Mouse (Mus musculus): ENCODE data around the gene Mettl7b. TPM values are rescaled to one million over a fixed set of nuclear protein-coding genes. Genes with fewer than 3 reads are reported as not detected.

The Mettl7b gene
- total RNA-seq, 4 experiments from 2014 or later = not detected

DNA sequence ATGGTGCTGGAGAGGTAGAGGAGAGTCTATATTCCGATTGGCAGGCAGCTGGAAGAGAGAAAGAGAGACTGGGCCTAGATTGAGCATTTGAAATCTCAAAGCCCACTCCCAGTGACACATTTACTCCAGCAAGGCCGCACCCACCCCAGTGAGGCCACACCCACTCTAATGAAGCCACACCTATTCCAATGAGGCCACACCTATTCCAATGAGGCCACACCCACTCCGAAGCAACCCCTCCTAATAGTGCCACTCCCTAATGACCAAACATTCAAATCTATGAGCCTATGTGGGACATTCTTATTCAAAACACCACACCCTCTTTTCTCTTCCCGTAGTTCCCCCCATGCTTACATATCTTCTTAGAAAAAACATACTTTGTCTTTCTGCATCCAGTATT, 13.3 kb downstream of the Mettl7b start:
- DNase-seq (ENCODE audit: low spot score in 2 of 2) = no peak

GRCm38 (mm10) chr10:128945675-128946074, 15.1 kb downstream of the Mettl7b start:
- DNase-seq (ENCODE audit: low spot score in 2 of 2) = no peak

GRCm38 (mm10) chr10:128940475-128941061, 20.2 kb downstream of the Mettl7b start:
- no peak for DNase-seq (ENCODE audit: low spot score in 2 of 2)

GRCm38 (mm10) chr10:128938974-128939373, 21.8 kb downstream of the Mettl7b start:
- no peak for DNase-seq (ENCODE audit: low spot score in 2 of 2)

DNA sequence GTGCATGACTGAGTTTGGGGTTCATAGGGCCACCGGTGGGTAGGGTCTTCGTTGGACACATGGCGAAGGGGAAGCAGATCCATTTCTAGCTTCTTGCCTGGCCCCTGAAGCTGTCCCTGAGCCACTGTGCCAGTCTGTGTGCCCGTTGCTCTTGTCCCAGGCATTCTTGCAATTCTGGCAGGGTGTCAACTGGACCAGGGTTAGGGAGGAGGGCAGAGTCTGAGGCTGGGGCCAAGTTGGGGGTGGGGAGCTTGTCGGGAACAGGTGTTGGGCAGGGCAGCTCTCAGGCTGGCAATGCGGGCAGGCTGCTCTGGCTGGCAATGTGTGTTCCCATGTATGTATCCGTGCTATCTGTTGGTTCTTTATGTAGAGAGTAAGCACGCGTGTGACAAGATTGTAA, 22.3 kb downstream of the Mettl7b start:
- DNase-seq (ENCODE audit: low spot score in 2 of 2) = no peak

GRCm38 (mm10) chr10:128937756-128938390, 22.9 kb downstream of the Mettl7b start:
- DNase-seq (ENCODE audit: low spot score in 2 of 2) = no peak

DNA sequence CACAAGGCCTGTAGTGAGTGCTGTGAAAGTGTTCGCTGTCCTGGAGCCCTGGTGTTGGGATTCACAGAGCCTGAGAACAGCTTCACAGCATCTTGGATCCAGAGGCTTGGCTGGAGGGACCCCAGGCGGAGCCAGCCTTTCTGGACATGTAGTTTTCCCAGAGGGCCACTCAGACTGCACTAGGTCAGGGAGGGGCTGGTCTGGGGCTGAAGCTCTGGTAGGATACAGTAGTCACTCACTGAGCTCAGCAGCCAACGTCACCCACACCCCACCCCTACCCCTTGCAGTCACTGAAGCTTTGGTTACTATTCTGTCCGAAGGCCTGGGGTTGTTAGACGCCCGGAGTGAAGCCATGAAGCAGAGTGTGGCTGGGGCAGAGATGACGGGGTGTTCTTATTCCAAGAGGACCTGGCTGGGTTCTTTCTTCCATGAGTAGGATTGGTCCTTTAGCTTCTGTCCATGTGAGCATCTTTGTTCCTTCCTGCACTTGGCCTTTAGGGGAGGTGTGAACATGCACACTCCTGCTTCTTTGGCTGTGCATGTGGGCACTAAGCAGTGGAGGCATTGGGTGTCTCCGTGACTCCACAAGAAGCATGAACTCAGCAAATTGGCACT, 24.9 kb downstream of the Mettl7b start:
- DNase-seq (ENCODE audit: low spot score in 2 of 2) = no peak

DNA sequence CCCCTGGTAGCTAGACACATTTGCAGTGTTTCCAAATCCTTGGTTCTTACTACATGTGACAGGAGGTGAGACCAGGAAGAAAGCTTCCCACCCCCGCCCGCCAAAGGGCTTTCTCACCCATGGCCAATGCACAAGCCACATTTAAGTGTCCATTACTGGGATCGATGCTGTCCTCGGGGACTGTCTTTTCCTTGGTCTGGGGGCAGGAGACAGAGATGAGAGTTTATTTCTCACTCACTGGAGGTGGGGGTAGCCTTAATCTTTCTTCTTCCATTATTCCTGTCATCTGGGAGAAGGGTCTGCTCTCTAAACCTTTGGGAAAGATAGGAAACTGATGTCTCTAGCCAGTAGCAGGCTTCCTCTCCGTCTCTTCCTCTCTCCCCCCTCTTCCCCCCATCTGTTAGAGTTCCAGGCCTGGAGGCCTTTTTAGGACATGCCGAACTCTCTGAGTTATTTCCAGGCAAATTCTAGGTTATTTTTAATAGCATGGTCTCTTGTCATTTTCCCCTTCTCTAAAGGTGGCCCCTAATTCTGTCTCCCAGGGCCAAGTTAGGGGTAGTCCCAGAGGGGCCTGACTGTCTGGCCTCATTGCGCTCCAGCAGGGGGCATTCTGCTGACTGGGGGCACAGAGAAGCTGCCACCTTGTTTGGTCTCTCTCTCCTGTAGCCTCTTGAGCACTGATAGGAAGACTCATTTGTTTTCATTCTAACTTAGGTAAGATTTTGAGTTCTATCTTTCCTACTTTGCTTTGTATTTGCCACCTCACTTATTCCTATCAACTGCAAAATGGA, 25.6 kb downstream of the Mettl7b start:
- DNase-seq (ENCODE audit: low spot score in 2 of 2) = no peak

DNA sequence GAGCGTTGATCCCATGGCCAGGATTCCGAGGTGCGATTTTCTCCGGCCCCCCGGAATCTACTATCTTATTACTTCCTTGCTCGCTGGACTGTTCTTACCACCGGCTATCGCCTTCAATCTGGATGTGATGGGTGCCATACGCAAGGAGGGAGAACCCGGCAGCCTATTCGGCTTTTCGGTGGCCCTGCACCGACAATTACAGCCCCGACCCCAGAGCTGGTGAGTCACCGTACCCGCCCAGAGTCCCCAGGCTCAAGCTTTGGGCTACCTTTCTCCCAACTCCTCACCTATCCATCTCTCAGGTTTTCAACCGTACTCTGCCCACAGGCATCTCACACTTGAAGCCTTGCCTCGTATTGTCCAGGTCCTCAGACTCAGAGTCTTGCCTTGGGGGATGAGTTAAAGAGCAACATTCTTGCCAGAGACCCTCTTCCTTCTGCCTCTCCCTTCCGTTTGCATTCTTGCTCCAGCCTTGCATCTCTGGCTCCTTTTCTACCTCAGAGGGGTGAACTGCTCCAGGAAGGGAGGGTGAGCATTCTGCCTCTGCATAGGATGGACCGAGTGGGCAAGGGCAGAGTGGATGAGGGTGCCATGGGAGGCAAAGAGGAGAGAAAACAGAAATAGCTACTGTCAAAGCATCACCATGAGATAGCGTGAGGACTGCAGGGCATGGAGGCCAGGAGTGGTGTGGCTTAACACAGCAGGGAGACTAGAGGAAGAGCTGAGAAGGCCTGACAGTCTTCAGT, 26.6 kb downstream of the Mettl7b start:
- DNase-seq (ENCODE audit: low spot score in 2 of 2) = no peak

GRCm38 (mm10) chr10:128933574-128933973, 27.2 kb downstream of the Mettl7b start, which contains the start of gene Itga7:
Itga7 (plus strand) TSS chr10:128933818.
- DNase-seq (ENCODE audit: low spot score in 2 of 2) = no peak

- DNase-seq (ENCODE audit: low spot score in 2 of 2) = no peak
Observed at GRCm38 (mm10) chr10:128931441-128931840, 29.3 kb downstream of the Mettl7b start.

- DNase-seq (ENCODE audit: low spot score in 2 of 2) = no peak
Observed at GRCm38 (mm10) chr10:128929638-128930378, 31.0 kb downstream of the Mettl7b start.

DNA sequence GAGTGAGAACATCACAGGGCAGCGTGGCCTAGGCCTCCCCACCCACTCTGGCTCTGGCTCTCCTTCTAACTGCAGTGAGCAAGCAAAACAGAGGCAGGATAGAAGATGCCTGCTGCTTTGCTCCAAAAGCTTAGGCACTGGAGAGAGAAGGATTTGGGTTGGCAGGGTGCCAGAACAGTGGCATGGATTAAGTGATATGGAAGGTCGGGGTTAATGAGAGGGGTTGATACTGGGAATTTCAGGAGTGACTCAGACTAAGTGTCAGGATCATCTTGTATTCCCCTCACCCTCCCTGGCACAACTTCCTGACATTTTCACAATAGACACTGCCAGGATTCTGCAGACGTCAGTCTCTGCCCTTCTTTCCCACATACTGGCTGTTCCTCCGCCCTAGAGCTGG, 32.4 kb downstream of the Mettl7b start:
- DNase-seq (ENCODE audit: low spot score in 2 of 2) = no peak

GRCm38 (mm10) chr10:128923935-128924334, 36.9 kb downstream of the Mettl7b start, which contains the start of gene Bloc1s1:
Bloc1s1 (minus strand) TSS chr10:128924035.
- no peak for DNase-seq (ENCODE audit: low spot score in 2 of 2)

- peak; percentile 84 to 93 for DNase-seq (ENCODE audit: low spot score in 2 of 2)
Observed at GRCm38 (mm10) chr10:128923013-128923691, 37.6 kb downstream of the Mettl7b start.

DNA sequence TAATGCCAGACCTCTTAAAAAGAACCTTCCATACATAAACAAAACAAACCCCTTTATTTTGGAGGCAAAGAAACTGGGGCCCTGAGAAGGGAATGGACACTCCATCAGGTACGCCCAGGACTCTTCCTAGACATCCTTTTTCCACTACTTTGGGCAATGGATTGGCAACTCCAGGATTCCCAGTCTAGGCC, 38.1 kb downstream of the Mettl7b start, which contains the start of gene Rdh5:
Gene Rdh5, minus strand, starts transcription at position 67 of the 191 bp plus-strand sequence.
- DNase-seq (ENCODE audit: low spot score in 2 of 2) = no peak

DNA sequence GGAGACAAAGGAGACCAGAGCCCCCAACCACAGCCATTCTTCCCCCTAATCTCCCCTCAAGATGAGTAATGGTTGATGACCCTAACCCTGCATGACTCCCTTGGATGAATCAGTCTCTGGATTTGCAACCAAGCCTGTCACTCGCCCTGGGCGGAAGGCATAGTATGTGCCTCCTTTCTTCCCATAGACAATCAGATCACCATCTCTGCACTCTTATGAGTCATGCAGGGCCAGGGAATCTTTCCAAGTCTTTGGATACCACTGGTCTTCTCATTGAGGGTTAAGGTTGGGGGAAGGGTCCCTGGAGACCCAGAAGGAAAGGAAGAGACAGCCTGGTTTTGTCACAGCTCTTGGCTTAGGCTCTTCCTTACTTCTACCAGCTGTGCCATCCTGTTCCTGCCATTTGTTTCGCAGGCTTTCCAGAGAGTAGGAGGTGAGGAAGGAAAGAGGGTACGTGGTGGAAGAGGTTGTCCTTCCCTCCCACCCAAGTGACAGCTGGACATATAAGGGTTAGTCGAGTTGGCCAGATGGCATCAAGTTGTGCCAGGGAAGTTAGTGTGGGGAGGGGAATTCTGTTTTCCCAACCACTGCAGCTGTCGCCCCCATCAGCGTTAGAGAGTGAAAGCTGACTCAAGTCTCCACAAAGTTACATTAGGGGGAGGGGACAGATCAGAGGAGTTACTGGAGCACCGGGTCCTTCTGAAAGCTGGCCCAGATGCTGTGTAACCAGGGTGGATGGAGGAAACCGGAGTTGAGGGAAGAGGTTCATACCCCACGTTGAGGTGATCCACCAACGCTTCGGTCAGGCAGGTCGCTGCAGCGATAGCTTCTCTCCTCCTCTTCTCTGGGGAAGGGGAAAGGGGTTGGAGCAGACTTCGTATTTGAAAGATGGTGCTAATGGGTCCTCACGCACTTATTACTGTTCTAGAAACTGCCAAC, 38.6 kb downstream of the Mettl7b start:
- no peak for DNase-seq (ENCODE audit: low spot score in 2 of 2)

GRCm38 (mm10) chr10:128921251-128921650, 39.5 kb downstream of the Mettl7b start:
- no peak for DNase-seq (ENCODE audit: low spot score in 2 of 2)

GRCm38 (mm10) chr10:128920736-128921161, 40.0 kb downstream of the Mettl7b start:
- no peak for DNase-seq (ENCODE audit: low spot score in 2 of 2)
